Mouse (Mus musculus): ENCODE measurements around the gene Gm15294. TPM values are rescaled to one million over a fixed set of nuclear protein-coding genes. Genes with fewer than 3 reads are reported as not detected.

The Gm15294 gene
- not detected for total RNA-seq (2021)

- no peak for DNase-seq (ENCODE audit: low spot score in 2 of 2)
- intact Hi-C loops (cut with DNase I), result no loop called here
Measured at GRCm38 (mm10) chrX:141875135-141875534, at the start of gene Gm15294. TSS of gene Gm15294 (minus strand) at chrX:141875235.

GRCm38 (mm10) chrX:141884336-141885048 lies 9.5 kb upstream of the Gm15294 start:
- intact Hi-C loops (cut with DNase I), result no loop called here
- no peak for DNase-seq (ENCODE audit: low spot score in 2 of 2)

- intact Hi-C loops (cut with DNase I), result no loop called here
- no peak for DNase-seq (ENCODE audit: low spot score in 2 of 2)
Measured at GRCm38 (mm10) chrX:141874024-141874423, 1.0 kb downstream of the Gm15294 start.

GRCm38 (mm10) chrX:141873597-141873996 lies 1.4 kb downstream of the Gm15294 start:
- DNase-seq (ENCODE audit: low spot score in 2 of 2), result no peak
- intact Hi-C loops (cut with DNase I), result no loop called here

GRCm38 (mm10) chrX:141855684-141856396 lies 19.2 kb downstream of the Gm15294 start:
- intact Hi-C loops (cut with DNase I), result no loop called here
- DNase-seq (ENCODE audit: low spot score in 2 of 2), result no peak

Other genes with a start within 250 kb of the Gm15294 start
- gene Irs4, start 150.0 kb downstream of the Gm15294 start, total RNA-seq (2021), result 1 to 10 TPM in 1 of 2 experiments, under 1 TPM in 1; 0.76 to 1.1 TPM

Measured in left cerebral cortex, postnatal 25 days (tissue).